Mouse (Mus musculus) megakaryocyte, adult 5-6 weeks (primary cell): Measurements from ENCODE around the gene Ftsj3. TPM values are rescaled to one million over a fixed set of nuclear protein-coding genes. Genes with fewer than 3 reads are reported as not detected.
A peak's percentile ranks its signal among the peaks of the same experiment; 100 is the strongest.

Source experiments
- ATAC-seq: 2 replicates; pipeline ENCODE4 v1.8.0; 2016; ENCODE audit warnings: mild to moderate bottlenecking, inconsistent platforms; ENCODE audit not compliant: poor library complexity, severe bottlenecking
- total RNA-seq, 2 experiments: library from RNA; stranded (forward) in 1 of 2; stranded (reverse) in 1 of 2; fragments of 153-499, 151-499 nt in 1 of 2; fragments of 221-1000, 200-1000 nt in 1 of 2; gene quantifications; 2 replicates each; pipeline versions ENCODE4 v1.2.3 to v1.2.4; 2015 to 2017

The Ftsj3 gene
- total RNA-seq (2015), result 13.0 and 14.0 TPM in 2 replicates
- 46.6 and 59.1 TPM in 2 replicates for total RNA-seq (2017)

- peak; percentile 94 for ATAC-seq
Observed at GRCm38 (mm10) chr11:106255685-106256451, at the start of gene Ftsj3, which contains the start of gene Psmc5. TSS of gene Ftsj3 (minus strand) at chr11:106256079. TSS of gene Psmc5 (plus strand) at chr11:106256154.

GRCm38 (mm10) chr11:106305348-106306064 is 49.6 kb upstream of the Ftsj3 start:
- ATAC-seq, result peak; percentile 83

GRCm38 (mm10) chr11:106302634-106303033 is 46.8 kb upstream of the Ftsj3 start:
- peak; percentile 92 for ATAC-seq

GRCm38 (mm10) chr11:106301765-106302164 is 45.9 kb upstream of the Ftsj3 start, which contains the start of gene Gh:
TSS of gene Gh (minus strand) at chr11:106301865.
- ATAC-seq, result no peak

- ATAC-seq, result no peak
Observed at GRCm38 (mm10) chr11:106291861-106292260, 36.0 kb upstream of the Ftsj3 start.

GRCm38 (mm10) chr11:106290376-106290775 is 34.5 kb upstream of the Ftsj3 start:
- no peak for ATAC-seq

- ATAC-seq, result no peak
Observed at GRCm38 (mm10) chr11:106289369-106289768, 33.5 kb upstream of the Ftsj3 start.

- ATAC-seq, result no peak
Observed at GRCm38 (mm10) chr11:106286987-106287386, 31.1 kb upstream of the Ftsj3 start.

GRCm38 (mm10) chr11:106286206-106286605 is 30.3 kb upstream of the Ftsj3 start:
- no peak for ATAC-seq

- ATAC-seq, result no peak
Observed at GRCm38 (mm10) chr11:106284126-106284525, 28.2 kb upstream of the Ftsj3 start.

GRCm38 (mm10) chr11:106283371-106283770 is 27.5 kb upstream of the Ftsj3 start:
- no peak for ATAC-seq

- ATAC-seq, result no peak
Observed at GRCm38 (mm10) chr11:106282452-106282851, 26.6 kb upstream of the Ftsj3 start.

GRCm38 (mm10) chr11:106276454-106276853 is 20.6 kb upstream of the Ftsj3 start, which contains the start of gene Tcam1:
TSS of gene Tcam1 (plus strand) at chr11:106276672.
- peak; percentile 68 for ATAC-seq

- ATAC-seq, result no peak
Observed at GRCm38 (mm10) chr11:106274971-106275411, 19.1 kb upstream of the Ftsj3 start.

GRCm38 (mm10) chr11:106274374-106274773 is 18.5 kb upstream of the Ftsj3 start:
- no peak for ATAC-seq

GRCm38 (mm10) chr11:106273811-106274210 is 17.9 kb upstream of the Ftsj3 start:
- no peak for ATAC-seq

GRCm38 (mm10) chr11:106273311-106273684 is 17.4 kb upstream of the Ftsj3 start:
- ATAC-seq, result no peak

GRCm38 (mm10) chr11:106272644-106273310 is 16.9 kb upstream of the Ftsj3 start, which contains the start of gene Smarcd2:
TSS of gene Smarcd2 (minus strand) at chr11:106272972.
- ATAC-seq, result peak; percentile 83

GRCm38 (mm10) chr11:106271794-106272643 is 16.1 kb upstream of the Ftsj3 start:
- ATAC-seq, result peak; percentile 22

GRCm38 (mm10) chr11:106271131-106271793 is 15.4 kb upstream of the Ftsj3 start:
- ATAC-seq, result no peak
